Mouse (Mus musculus): ENCODE data around the gene Wdr35. TPM values are rescaled to one million over a fixed set of nuclear protein-coding genes. Genes with fewer than 3 reads are reported as not detected.
"Not testable (repeated sequence)": the region's sequence is repeated elsewhere in the genome, so short reads cannot be mapped to it uniquely, and the experiment has no call there.

The Wdr35 gene
- polyA plus RNA-seq, 1 experiment from 2014 or later: 14.7 TPM

DNA sequence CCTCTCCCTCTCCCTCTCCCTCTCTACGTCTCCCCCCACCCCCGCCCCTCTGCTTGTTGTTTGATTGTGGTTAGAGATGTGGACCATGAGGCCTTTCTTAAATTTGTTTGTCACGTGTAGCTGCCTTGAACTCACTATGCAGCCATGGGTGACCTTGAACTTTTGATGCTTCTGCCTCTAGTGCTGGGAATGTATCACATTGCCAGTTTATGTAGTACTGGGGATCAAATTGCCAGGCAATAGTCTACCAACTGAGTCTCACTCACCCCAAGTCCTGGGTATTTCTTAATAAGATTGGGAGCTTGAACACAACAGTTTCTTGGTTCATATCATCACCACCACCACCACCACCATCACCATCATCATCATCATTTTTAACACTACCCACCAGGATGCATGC is 47.3 kb downstream of the Wdr35 start:
- H3K4me3 ChIP-seq (replicated peaks; ENCODE audit: low read length): no peak overlapping the region
- H3K9ac ChIP-seq (ENCODE audit: low read length): no peak overlapping the region
- no peak for ATAC-seq (ENCODE audit: insufficient read depth, low FRiP score)
- no peaks in the 10 kb centered on the region for H3K4me1 ChIP-seq (ENCODE audit: control insufficient read depth, insufficient read depth, low read length)
- no peaks in the 10 kb centered on the region for H3K9me3 ChIP-seq (replicated peaks; ENCODE audit: control insufficient read depth, low read length)
- no peaks in the 10 kb centered on the region for H3K36me3 ChIP-seq (ENCODE audit: control insufficient read depth, insufficient read depth, low read length)
- H3K4me2 ChIP-seq (ENCODE audit: low read depth, low read length): no peak overlapping the region
- no peak overlapping the region for H3K27ac ChIP-seq (ENCODE audit: low read length)
- no peaks in the 10 kb centered on the region for H3K27me3 ChIP-seq (ENCODE audit: control insufficient read depth, insufficient read depth, low read length)
- WGBS: 71% methylated on average over 3 of the region's 3 CpGs

DNA sequence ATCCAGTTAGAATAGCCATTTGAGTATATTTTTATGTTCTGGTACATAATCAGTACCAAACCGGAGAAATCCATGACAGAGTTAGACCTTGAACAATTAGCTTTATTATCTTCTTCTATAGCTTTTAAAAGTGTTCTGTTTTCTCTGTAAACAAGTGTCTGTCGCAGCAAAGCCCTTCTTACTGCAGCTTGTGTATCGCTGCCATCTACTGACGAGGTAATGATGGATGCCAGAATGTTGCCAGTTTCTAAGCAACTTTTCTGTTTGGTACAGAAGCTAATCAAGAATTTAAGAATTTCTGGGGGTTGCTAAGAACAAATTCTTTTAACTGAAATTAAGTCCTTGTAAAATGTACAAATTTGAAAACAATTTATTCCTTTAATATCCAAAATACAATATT is 49.3 kb downstream of the Wdr35 start:
- Histone ChIP-seq H3K27ac (ENCODE audit: low read length) (no peak overlapping the region), H3K9me3 (replicated peaks; ENCODE audit: control insufficient read depth, low read length) (no peaks in the 10 kb centered on the region), H3K4me1 (ENCODE audit: control insufficient read depth, insufficient read depth, low read length) (no peaks in the 10 kb centered on the region), H3K4me2 (ENCODE audit: low read depth, low read length) (no peak overlapping the region), H3K9ac (ENCODE audit: low read length) (no peak overlapping the region), H3K27me3 (ENCODE audit: control insufficient read depth, insufficient read depth, low read length) (no peaks in the 10 kb centered on the region), H3K4me3 (replicated peaks; ENCODE audit: low read length) (no peak overlapping the region), H3K36me3 (ENCODE audit: control insufficient read depth, insufficient read depth, low read length) (no peaks in the 10 kb centered on the region; the same call in 1 of the 2 replicates)
- 58% methylated on average over 4 of the region's 4 CpGs for WGBS
- ATAC-seq (ENCODE audit: insufficient read depth, low FRiP score): no peak

DNA sequence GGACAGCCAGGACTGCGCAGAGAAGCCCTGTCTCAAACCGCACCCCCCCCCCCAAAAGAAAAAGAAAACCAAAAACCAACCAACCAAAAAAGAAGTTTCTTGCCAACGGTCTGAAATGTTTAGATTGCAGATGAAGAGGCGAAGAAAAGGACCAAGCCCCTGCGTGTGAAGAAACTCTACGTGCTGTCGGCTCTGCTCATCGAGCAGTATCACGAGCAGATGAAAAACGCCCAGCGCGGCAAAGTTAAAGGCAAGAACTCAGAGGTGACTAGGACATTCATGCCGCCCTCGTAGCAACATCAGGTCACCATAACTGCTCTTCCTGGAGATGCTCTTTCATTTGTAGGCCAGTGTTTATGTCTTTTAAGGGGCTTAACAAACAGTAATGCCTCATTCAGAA is 50.4 kb downstream of the Wdr35 start:
- H3K36me3 ChIP-seq (ENCODE audit: control insufficient read depth, insufficient read depth, low read length): no peaks in the 10 kb centered on the region; the same call in 1 of the 2 replicates
- H3K4me1 ChIP-seq (ENCODE audit: control insufficient read depth, insufficient read depth, low read length): no peaks in the 10 kb centered on the region
- H3K27ac ChIP-seq (ENCODE audit: low read length): no peak overlapping the region
- WGBS: 90% methylated on average over 14 of the region's 14 CpGs
- H3K27me3 ChIP-seq (ENCODE audit: control insufficient read depth, insufficient read depth, low read length): no peaks in the 10 kb centered on the region
- no peak overlapping the region for H3K4me3 ChIP-seq (replicated peaks; ENCODE audit: low read length)
- H3K9me3 ChIP-seq (replicated peaks; ENCODE audit: control insufficient read depth, low read length): no peaks in the 10 kb centered on the region
- H3K4me2 ChIP-seq (ENCODE audit: low read depth, low read length): no peak overlapping the region
- H3K9ac ChIP-seq (ENCODE audit: low read length): no peak overlapping the region
- ATAC-seq (ENCODE audit: insufficient read depth, low FRiP score): no peak

DNA sequence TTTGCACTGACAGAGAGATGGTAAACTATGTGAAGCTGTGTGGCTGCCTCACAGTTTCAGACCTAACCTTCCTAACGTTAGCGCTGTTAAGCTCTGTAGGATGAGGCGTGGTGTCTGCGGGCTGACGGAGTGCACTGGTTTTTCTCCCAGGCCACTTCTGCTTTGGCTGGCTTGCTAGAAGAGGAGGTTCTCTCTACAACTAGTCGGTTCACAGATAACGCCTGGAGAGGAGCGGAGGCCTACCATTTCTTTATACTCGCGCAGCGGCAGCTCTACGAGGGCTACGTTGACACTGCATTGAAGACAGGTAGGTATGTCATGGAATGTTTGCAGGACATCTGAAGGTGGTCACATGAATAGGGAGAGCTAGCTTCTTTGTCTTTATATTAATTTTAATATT is 51.0 kb downstream of the Wdr35 start:
- no peaks in the 10 kb centered on the region for H3K4me1 ChIP-seq (ENCODE audit: control insufficient read depth, insufficient read depth, low read length)
- H3K36me3 ChIP-seq (ENCODE audit: control insufficient read depth, insufficient read depth, low read length): no peaks in the 10 kb centered on the region; the same call in 1 of the 2 replicates
- WGBS: 77% methylated on average over 13 of the region's 13 CpGs
- H3K9me3 ChIP-seq (replicated peaks; ENCODE audit: control insufficient read depth, low read length): no peaks in the 10 kb centered on the region
- H3K4me2 ChIP-seq (ENCODE audit: low read depth, low read length): no peak overlapping the region
- no peaks in the 10 kb centered on the region for H3K27me3 ChIP-seq (ENCODE audit: control insufficient read depth, insufficient read depth, low read length)
- no peak for ATAC-seq (ENCODE audit: insufficient read depth, low FRiP score)
- no peak overlapping the region for H3K4me3 ChIP-seq (replicated peaks; ENCODE audit: low read length)
- no peak overlapping the region for H3K27ac ChIP-seq (ENCODE audit: low read length)
- H3K9ac ChIP-seq (ENCODE audit: low read length): no peak overlapping the region

DNA sequence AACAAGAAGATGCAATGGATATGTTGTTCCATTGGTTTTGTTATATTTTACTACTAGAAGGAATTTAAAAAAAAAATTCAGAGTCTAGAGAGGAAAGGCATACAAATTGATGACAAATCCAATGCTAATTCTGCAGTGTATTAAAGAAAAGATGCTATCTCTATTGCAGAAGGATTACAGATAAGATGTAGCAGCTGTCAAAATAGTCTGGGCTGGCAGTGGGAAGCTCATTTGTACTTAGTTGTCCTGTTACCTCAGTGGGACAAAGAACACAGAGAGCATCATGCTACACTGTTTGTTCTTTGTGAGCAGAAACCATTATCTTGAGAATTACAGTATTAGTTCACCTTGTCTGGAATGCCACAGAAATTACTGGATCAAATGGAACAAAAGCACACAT is 53.2 kb downstream of the Wdr35 start:
- no peaks in the 10 kb centered on the region for H3K27me3 ChIP-seq (ENCODE audit: control insufficient read depth, insufficient read depth, low read length)
- H3K9me3 ChIP-seq (replicated peaks; ENCODE audit: control insufficient read depth, low read length): no peaks in the 10 kb centered on the region
- H3K36me3 ChIP-seq (ENCODE audit: control insufficient read depth, insufficient read depth, low read length): no peaks in the 10 kb centered on the region; the same call in 1 of the 2 replicates
- H3K4me1 ChIP-seq (ENCODE audit: control insufficient read depth, insufficient read depth, low read length): no peaks in the 10 kb centered on the region
- no peak overlapping the region for H3K4me3 ChIP-seq (replicated peaks; ENCODE audit: low read length)
- H3K9ac ChIP-seq (ENCODE audit: low read length): no peak overlapping the region
- no peak for ATAC-seq (ENCODE audit: insufficient read depth, low FRiP score)
- no peak overlapping the region for H3K27ac ChIP-seq (ENCODE audit: low read length)
- H3K4me2 ChIP-seq (ENCODE audit: low read depth, low read length): no peak overlapping the region

DNA sequence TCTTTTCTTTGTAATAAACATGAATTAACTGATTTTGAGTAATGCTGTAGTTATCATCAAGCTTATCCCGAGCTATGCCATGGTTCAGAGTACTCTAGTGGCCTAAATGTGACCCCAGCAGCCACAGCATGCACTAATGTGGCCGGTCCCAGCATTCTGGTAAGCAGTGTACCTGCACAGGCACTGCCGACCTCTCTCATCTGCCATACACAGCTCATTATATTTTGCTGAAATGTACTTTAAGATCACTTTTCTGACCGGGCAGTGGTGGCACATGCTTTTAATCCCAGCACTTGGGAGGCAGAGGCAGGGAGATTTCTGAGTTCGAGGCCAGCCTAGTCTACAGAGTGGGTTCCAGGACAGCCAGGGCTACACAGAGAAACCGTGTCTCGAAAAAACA is 55.1 kb downstream of the Wdr35 start:
- not testable (repeated sequence) for H3K4me3 ChIP-seq (replicated peaks; ENCODE audit: low read length); H3K9ac ChIP-seq (ENCODE audit: low read length); H3K4me2 ChIP-seq (ENCODE audit: low read depth, low read length); ATAC-seq (ENCODE audit: insufficient read depth, low FRiP score); H3K9me3 ChIP-seq (replicated peaks; ENCODE audit: control insufficient read depth, low read length); H3K4me1 ChIP-seq (ENCODE audit: control insufficient read depth, insufficient read depth, low read length); H3K27me3 ChIP-seq (ENCODE audit: control insufficient read depth, insufficient read depth, low read length); H3K36me3 ChIP-seq (ENCODE audit: control insufficient read depth, insufficient read depth, low read length); H3K27ac ChIP-seq (ENCODE audit: low read length)
- WGBS: 90% methylated on average over 7 of the region's 7 CpGs

DNA sequence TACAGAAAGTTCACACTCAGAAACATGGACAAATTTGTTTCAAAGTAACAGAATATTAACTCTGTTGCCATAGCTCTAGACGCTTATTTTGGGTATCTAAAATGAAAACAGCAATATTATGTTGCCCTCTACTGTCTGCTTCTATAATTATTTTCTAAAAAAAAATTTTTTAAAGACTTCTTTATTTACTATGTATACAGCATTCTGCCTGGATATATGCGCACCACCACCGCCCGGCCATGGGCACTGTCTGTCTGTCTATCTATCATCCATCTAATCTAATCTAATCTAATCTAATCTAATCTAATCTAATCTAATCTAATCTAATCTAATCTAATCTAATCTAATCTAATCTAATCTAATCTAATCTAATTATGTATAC is 55.8 kb downstream of the Wdr35 start:
- 45% methylated on average over 4 of the region's 4 CpGs for WGBS
- ATAC-seq (ENCODE audit: insufficient read depth, low FRiP score): peak; percentile 48; the same call in 1 of the 2 replicates
- Histone ChIP-seq H3K27ac (ENCODE audit: low read length) (0 out of 2 replicates have a peak overlapping the region, but pooled peaks have one; percentile 99), H3K9me3 (replicated peaks; ENCODE audit: control insufficient read depth, low read length) (no peaks in the 10 kb centered on the region), H3K4me1 (ENCODE audit: control insufficient read depth, insufficient read depth, low read length) (no peaks in the 10 kb centered on the region), H3K4me3 (replicated peaks; ENCODE audit: low read length) (peak overlapping the region; percentile 71), H3K4me2 (ENCODE audit: low read depth, low read length) (peak overlapping the region; percentile 79), H3K36me3 (ENCODE audit: control insufficient read depth, insufficient read depth, low read length) (no peaks in the 10 kb centered on the region; the same call in 1 of the 2 replicates), H3K9ac (ENCODE audit: low read length) (peak overlapping the region; percentile 96; the same call in 1 of the 2 replicates), H3K27me3 (ENCODE audit: control insufficient read depth, insufficient read depth, low read length) (no peaks in the 10 kb centered on the region)

DNA sequence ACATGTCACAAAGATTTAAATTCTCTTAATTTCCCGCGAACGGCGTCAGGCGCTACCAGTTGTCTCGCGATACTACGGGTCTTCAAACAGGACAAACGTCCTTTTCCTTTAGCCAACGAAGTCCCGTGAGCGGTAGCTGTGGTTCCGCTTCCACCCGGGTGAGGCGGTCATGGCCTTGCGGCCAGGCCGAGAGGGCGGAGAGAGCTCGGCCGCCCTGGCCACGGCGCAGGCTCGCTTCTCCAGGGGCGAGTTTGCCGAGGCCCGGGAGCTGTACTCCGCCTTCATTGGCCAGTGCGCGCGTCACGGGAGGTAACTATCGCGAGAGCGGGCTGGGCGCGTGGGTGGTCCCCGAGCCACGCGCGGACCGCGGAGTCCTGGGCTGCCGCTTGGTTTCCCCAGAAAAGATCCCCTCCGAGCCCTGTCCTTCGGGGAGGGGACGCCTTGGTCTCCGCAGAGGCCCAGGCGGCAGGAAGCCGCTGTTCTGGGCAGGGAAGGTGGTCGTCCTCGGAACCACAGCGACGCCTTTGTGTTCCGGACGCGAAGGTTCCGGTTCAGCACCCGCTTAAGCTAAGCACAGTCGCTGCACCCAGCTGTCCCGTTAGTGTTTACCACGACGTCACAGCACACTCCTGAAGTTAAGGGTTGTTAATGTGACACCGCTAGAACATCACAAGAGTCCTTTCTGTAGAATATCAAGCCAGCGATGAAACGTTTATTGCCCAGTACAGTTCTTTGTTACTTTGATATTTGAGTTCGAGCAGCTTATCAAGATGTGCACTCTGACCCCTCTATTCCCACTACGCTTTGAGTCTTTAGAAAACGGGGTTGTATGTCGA is 56.4 kb downstream of the Wdr35 start, which contains the start of gene Ttc32:
Gene Ttc32, plus strand, starts transcription at position 110 of the 836 bp plus-strand sequence.
- H3K9me3 ChIP-seq (replicated peaks; ENCODE audit: control insufficient read depth, low read length): no peaks in the 10 kb centered on the region
- H3K36me3 ChIP-seq (ENCODE audit: control insufficient read depth, insufficient read depth, low read length): no peaks in the 10 kb centered on the region; the same call in 1 of the 2 replicates
- no peaks in the 10 kb centered on the region for H3K4me1 ChIP-seq (ENCODE audit: control insufficient read depth, insufficient read depth, low read length)
- peak within 1 kb of the TSS; percentile 79 for H3K4me2 ChIP-seq (ENCODE audit: low read depth, low read length)
- WGBS: under 1% methylated on average over 69 of the region's 69 CpGs
- peak within 1 kb of the TSS; percentile 99 for H3K27ac ChIP-seq (ENCODE audit: low read length)
- peak within 1 kb of the TSS; percentile 71 for H3K4me3 ChIP-seq (replicated peaks; ENCODE audit: low read length)
- peak; percentile 95 for ATAC-seq (ENCODE audit: insufficient read depth, low FRiP score)
- H3K27me3 ChIP-seq (ENCODE audit: control insufficient read depth, insufficient read depth, low read length): no peaks in the 10 kb centered on the region
- H3K9ac ChIP-seq (ENCODE audit: low read length): peak within 1 kb of the TSS; percentile 96

DNA sequence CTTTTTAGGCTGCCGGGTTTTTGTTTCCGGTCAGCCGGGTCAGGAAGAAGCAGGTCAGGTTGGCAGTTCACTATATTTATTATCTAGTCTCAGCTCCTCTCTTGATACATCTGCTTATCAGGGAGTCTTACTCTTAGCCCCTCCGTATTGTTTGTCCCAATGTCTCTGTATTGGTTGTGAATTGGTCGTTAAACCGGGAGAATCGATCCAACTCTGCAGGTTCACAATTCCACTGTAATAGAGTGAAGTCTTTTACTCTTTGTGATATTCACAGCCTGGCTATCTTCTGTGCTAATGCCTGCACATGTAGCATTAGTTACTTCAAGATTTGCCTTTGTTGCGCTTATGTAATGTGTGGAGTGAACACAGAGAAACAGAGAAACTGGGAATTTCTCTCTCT is 57.5 kb downstream of the Wdr35 start:
- H3K4me3 ChIP-seq (replicated peaks; ENCODE audit: low read length): peak overlapping the region; percentile 71
- H3K4me1 ChIP-seq (ENCODE audit: control insufficient read depth, insufficient read depth, low read length): no peaks in the 10 kb centered on the region
- peak overlapping the region; percentile 96 for H3K9ac ChIP-seq (ENCODE audit: low read length)
- 50% methylated on average over 8 of the region's 8 CpGs for WGBS
- peak overlapping the region; percentile 79 for H3K4me2 ChIP-seq (ENCODE audit: low read depth, low read length)
- H3K27ac ChIP-seq (ENCODE audit: low read length): no peak overlapping the region
- H3K9me3 ChIP-seq (replicated peaks; ENCODE audit: control insufficient read depth, low read length): no peaks in the 10 kb centered on the region
- no peaks in the 10 kb centered on the region for H3K27me3 ChIP-seq (ENCODE audit: control insufficient read depth, insufficient read depth, low read length)
- no peak for ATAC-seq (ENCODE audit: insufficient read depth, low FRiP score)
- H3K36me3 ChIP-seq (ENCODE audit: control insufficient read depth, insufficient read depth, low read length): no peaks in the 10 kb centered on the region; the same call in 1 of the 2 replicates
